Mouse (Mus musculus): ENCODE data around the gene Bnc2. TPM values are rescaled to one million over a fixed set of nuclear protein-coding genes. Genes with fewer than 3 reads are reported as not detected.

Gene Bnc2
- 2.6 TPM for polyA plus RNA-seq (2014; fragmentation: Illumina TruSeq; extraction: RNeasy Lipid Tissue Mini Kit (QIAGEN cat#74804); ENCODE audit: low read depth, low replicate concordance)

DNA sequence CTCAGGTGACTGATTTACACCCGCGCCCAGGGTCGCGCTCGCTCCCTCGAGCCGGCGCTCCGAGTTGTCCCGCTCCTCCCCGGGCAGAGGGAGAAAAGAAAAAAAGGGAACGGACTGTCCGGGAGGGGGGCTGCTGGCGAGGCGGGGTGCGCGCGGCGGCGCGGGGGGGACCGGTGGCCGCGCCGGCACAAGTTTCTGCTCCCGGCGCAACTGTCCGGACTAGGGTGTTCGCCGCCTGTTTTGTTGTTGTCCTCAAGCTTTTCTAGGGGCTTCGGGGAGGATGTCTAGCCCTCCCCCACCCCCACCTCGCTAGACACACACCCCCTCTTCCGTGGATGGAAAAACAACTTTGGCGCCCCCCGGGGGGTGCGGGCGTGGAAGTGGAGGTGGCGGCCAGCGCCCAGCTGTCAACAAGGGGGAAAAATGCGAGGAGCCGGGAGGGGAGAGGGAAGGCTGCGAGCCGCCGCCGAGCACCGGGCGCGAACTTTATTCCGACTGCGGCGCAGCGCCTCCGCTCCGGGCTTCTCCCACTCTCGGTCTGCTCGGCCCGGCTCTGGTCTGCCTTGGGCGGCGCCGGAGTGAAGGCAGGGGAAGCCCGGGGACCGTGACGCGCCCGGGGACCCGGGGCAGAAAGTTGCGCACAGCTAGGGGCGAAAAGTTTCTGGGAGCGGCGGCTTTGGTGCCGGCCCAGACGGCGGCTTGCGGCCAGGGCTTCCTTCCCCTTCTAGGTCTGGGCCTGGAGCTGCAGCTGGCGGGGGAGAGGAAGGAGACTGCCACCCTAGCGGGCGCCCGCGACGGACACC lies at the start of gene Bnc2:
Bnc2 (minus strand) TSS at position 105 of the 803 bp plus-strand sequence.

Other genes with a start within 250 kb of the Bnc2 start
- 12.6 TPM for gene Cntln, start 209.0 kb upstream of the Bnc2 start, polyA plus RNA-seq (2014; fragmentation: Illumina TruSeq; extraction: RNeasy Lipid Tissue Mini Kit (QIAGEN cat#74804); ENCODE audit: low read depth, low replicate concordance)

All from sigmoid colon, adult 10 weeks (tissue).